Mouse (Mus musculus) embryonic facial prominence, embryonic 11.5 days (tissue): ENCODE measurements around the gene Slc2a4. TPM values are rescaled to one million over a fixed set of nuclear protein-coding genes. Genes with fewer than 3 reads are reported as not detected.
"Not testable (repeated sequence)": the region's sequence is repeated elsewhere in the genome, so short reads cannot be mapped to it uniquely, and the experiment has no call there.

ENCODE experiments used
- ATAC-seq: fragments of 200-750 bp; cut with Nextera tagmentation; replicated peaks from 2 replicates; pipeline ENCODE4 v1.8.0; 2017; ENCODE audit warnings: low read depth; ENCODE audit not compliant: insufficient number of reproducible peaks, low FRiP score, low TSS enrichment
- DNase-seq: peaks from one replicate; pipeline ENCODE4 v3.0.0-alpha.2; 2015; ENCODE audit warnings: low spot score
- H3K27ac ChIP-seq: fragments of 300-500 bp; sonication (generic); replicated peaks from 2 replicates; pipeline ENCODE4 v1.5.1; 2014; ENCODE audit warnings: mild to moderate bottlenecking, low read depth, low read length, control low read depth
- H3K27me3 ChIP-seq: fragments of 300-500 bp; sonication (generic); 2 replicates; pipeline ENCODE4 v1.6.1; 2014; ENCODE audit warnings: mild to moderate bottlenecking, low read length, moderate library complexity, mixed read lengths; ENCODE audit not compliant: control insufficient read depth, insufficient read depth
- H3K36me3 ChIP-seq: fragments of 300-500 bp; sonication (generic); replicated peaks from 2 replicates; pipeline ENCODE4 v1.6.1; 2014; ENCODE audit warnings: low read depth, mild to moderate bottlenecking, low read length, moderate library complexity, mixed read lengths; ENCODE audit not compliant: control insufficient read depth, insufficient read depth
- H3K4me1 ChIP-seq: fragments of 300-500 bp; sonication (generic); 2 replicates; pipeline ENCODE4 v1.6.1; 2014; ENCODE audit warnings: low read length, mixed read lengths; ENCODE audit not compliant: control insufficient read depth, insufficient read depth
- H3K4me2 ChIP-seq: fragments of 300-500 bp; sonication (generic); 2 replicates; pipeline ENCODE4 v1.6.1; 2014; ENCODE audit warnings: low read depth, mild to moderate bottlenecking, control low read depth, low read length, moderate library complexity
- H3K4me3 ChIP-seq: fragments of 300-500 bp; sonication (generic); 2 replicates; pipeline ENCODE4 v1.5.1; 2014; ENCODE audit warnings: low read depth, low read length, control low read depth
- H3K9ac ChIP-seq: fragments of 300-500 bp; sonication (generic); replicated peaks from 2 replicates; pipeline ENCODE4 v1.6.1; 2014; ENCODE audit warnings: mild to moderate bottlenecking, control low read depth, low read length
- H3K9me3 ChIP-seq: fragments of 300-500 bp; sonication (generic); replicated peaks from 2 replicates; pipeline ENCODE4 v1.6.1; 2016; ENCODE audit warnings: mild to moderate bottlenecking, low read length, inconsistent platforms, mixed read lengths; ENCODE audit not compliant: control insufficient read depth
- WGBS: fragments of 180-500 bp; shearing (Covaris S2); extraction: QIAGEN DNeasy Blood & Tissue Kit; methylation state at CpG from one replicate; pipeline ENCODE4 v1.1.7; 2014; 5-methylcytosine and 5-hydroxymethylcytosine counted together
- polyA plus RNA-seq: library from polyadenylated mRNA; unstranded; fragments of >200 nt; fragmentation: Nextera tagmentation; extraction: Ambion mirVana; gene quantifications from 2 replicates; pipeline ENCODE4 v1.2.1, GENCODE M21; 2014

The Slc2a4 gene
- polyA plus RNA-seq, 1 experiment from 2014 or later, result 20.2 TPM

- not testable (repeated sequence) for H3K9ac ChIP-seq, H3K4me1 ChIP-seq, H3K4me2 ChIP-seq, DNase-seq, H3K9me3 ChIP-seq, H3K4me3 ChIP-seq, ATAC-seq, H3K27ac ChIP-seq, H3K27me3 ChIP-seq, H3K36me3 ChIP-seq
- 73% methylated on average over 4 of the region's 4 CpGs for WGBS
These were observed 7.6 kb upstream of the Slc2a4 start for GRCm38 (mm10) chr11:69955618-69956017.

GRCm38 (mm10) chr11:69953267-69953915, 5.4 kb upstream of the Slc2a4 start:
- no peak overlapping the region for H3K4me3 ChIP-seq
- 66% methylated on average over 11 of the region's 11 CpGs for WGBS
- DNase-seq, result no peak

GRCm38 (mm10) chr11:69952274-69952673, 4.3 kb upstream of the Slc2a4 start:
- DNase-seq (no peak), ATAC-seq (no peak)
- Histone ChIP-seq H3K4me2 (no peak overlapping the region), H3K36me3 (no peaks in the 10 kb centered on the region), H3K4me1 (0 out of 2 replicates have a peak, but pooled peaks cover under 1% of the 10 kb centered on the region), H3K4me3 (no peak overlapping the region), H3K27me3 (no peaks in the 10 kb centered on the region), H3K9me3 (no peaks in the 10 kb centered on the region), H3K27ac (no peak overlapping the region), H3K9ac (no peak overlapping the region)
- WGBS, result 29% methylated on average over 1 of the region's 1 CpGs

More at GRCm38 (mm10) chr11:69953267-69953915, 5.4 kb upstream of the Slc2a4 start:
- no peaks in the 10 kb centered on the region for H3K4me1 ChIP-seq
- no peak overlapping the region for H3K9ac ChIP-seq
- H3K36me3 ChIP-seq, result no peaks in the 10 kb centered on the region
- H3K27ac ChIP-seq, result no peak overlapping the region
- ATAC-seq, result no peak
- H3K4me2 ChIP-seq, result no peak overlapping the region
- no peaks in the 10 kb centered on the region for H3K27me3 ChIP-seq
- H3K9me3 ChIP-seq, result no peaks in the 10 kb centered on the region

- DNase-seq (no peak), ATAC-seq (no peak)
- 0 out of 2 replicates have a peak, but pooled peaks cover 3% of the 10 kb centered on the region for H3K4me1 ChIP-seq
- H3K36me3 ChIP-seq, result no peaks in the 10 kb centered on the region
- H3K9me3 ChIP-seq, result no peaks in the 10 kb centered on the region
- H3K27ac ChIP-seq, result no peak overlapping the region
- H3K27me3 ChIP-seq, result no peaks in the 10 kb centered on the region
- no peak overlapping the region for H3K4me2 ChIP-seq
- H3K4me3 ChIP-seq, result no peak overlapping the region
- 40% methylated on average over 4 of the region's 4 CpGs for WGBS
- no peak overlapping the region for H3K9ac ChIP-seq
These were observed 2.9 kb upstream of the Slc2a4 start for GRCm38 (mm10) chr11:69950807-69951459.

GRCm38 (mm10) chr11:69948763-69949150, 769 bp upstream of the Slc2a4 start:
- DNase-seq, result peak; percentile 96
- WGBS, result 0% methylated on average over 14 of the region's 14 CpGs
- peak overlapping the region; percentile 69 for H3K4me2 ChIP-seq
- H3K9ac ChIP-seq, result peak overlapping the region; percentile 80
- peak overlapping the region; percentile 58 for H3K4me3 ChIP-seq
- no peaks in the 10 kb centered on the region for H3K27me3 ChIP-seq
- peaks cover 4% of the 10 kb centered on the region for H3K36me3 ChIP-seq
- peak overlapping the region; percentile 87 for H3K27ac ChIP-seq
- 0 out of 2 replicates have a peak, but pooled peaks cover 3% of the 10 kb centered on the region for H3K4me1 ChIP-seq
- ATAC-seq, result peak; percentile 53
- H3K9me3 ChIP-seq, result no peaks in the 10 kb centered on the region

GRCm38 (mm10) chr11:69947337-69948065, 487 bp downstream of the Slc2a4 start:
- H3K27ac ChIP-seq, result peak overlapping the region; percentile 87
- H3K4me1 ChIP-seq, result 0 out of 2 replicates have a peak, but pooled peaks cover 3% of the 10 kb centered on the region
- H3K9ac ChIP-seq, result peak overlapping the region; percentile 63
- under 1% methylated on average over 29 of the region's 29 CpGs for WGBS
- H3K36me3 ChIP-seq, result peaks cover 4% of the 10 kb centered on the region
- H3K4me3 ChIP-seq, result peak overlapping the region; percentile 58
- peak overlapping the region; percentile 69 for H3K4me2 ChIP-seq
- H3K9me3 ChIP-seq, result no peaks in the 10 kb centered on the region
- no peaks in the 10 kb centered on the region for H3K27me3 ChIP-seq
- peak; percentile 76 for DNase-seq
- peak; percentile 22 for ATAC-seq

GRCm38 (mm10) chr11:69945997-69946891, 1.7 kb downstream of the Slc2a4 start:
- DNase-seq (no peak), ATAC-seq (no peak)
- 89% methylated on average over 18 of the region's 18 CpGs for WGBS
- Histone ChIP-seq H3K4me2 (peak overlapping the region; percentile 69), H3K9me3 (no peaks in the 10 kb centered on the region), H3K36me3 (peaks cover 4% of the 10 kb centered on the region), H3K4me3 (no peak overlapping the region; the same call in 1 of the 2 replicates), H3K9ac (no peak overlapping the region), H3K4me1 (0 out of 2 replicates have a peak, but pooled peaks cover 3% of the 10 kb centered on the region), H3K27me3 (no peaks in the 10 kb centered on the region), H3K27ac (no peak overlapping the region)
